Mouse (Mus musculus) ES-E14 (cell line): Measurements from ENCODE around the gene Zmynd19. TPM values are rescaled to one million over a fixed set of nuclear protein-coding genes. Genes with fewer than 3 reads are reported as not detected.
"Not testable (repeated sequence)": the region's sequence is repeated elsewhere in the genome, so short reads cannot be mapped to it uniquely, and the experiment has no call there.

ENCODE experiments used
- DNase-seq: peaks from one replicate; pipeline ENCODE4 v3.0.0-alpha.2; 2013; ENCODE audit warnings: low read depth, low spot score
- H3K27ac ChIP-seq: 2 replicates; pipeline ENCODE4 v1.5.1; 2012; ENCODE audit warnings: low read depth, mild to moderate bottlenecking, low read length, moderate library complexity, mixed read lengths; ENCODE audit not compliant: poor library complexity, insufficient read depth, severe bottlenecking
- H3K36me3 ChIP-seq: 2 replicates; pipeline ENCODE4 v1.6.1; 2012; ENCODE audit warnings: mild to moderate bottlenecking, low read length, moderate library complexity, mixed read lengths; ENCODE audit not compliant: control insufficient read depth, poor library complexity, insufficient read depth, severe bottlenecking
- H3K4me1 ChIP-seq, 2 experiments: fragments of 150-350 bp in 1 of 2; sonication (generic) in 1 of 2; 2 replicates each; pipeline ENCODE4 v1.6.1; 2012; ENCODE audit warnings: low read length in 2 of 2, mild to moderate bottlenecking in 1 of 2, mixed read lengths in 1 of 2; ENCODE audit not compliant: control insufficient read depth in 2 of 2, insufficient read depth in 2 of 2, poor library complexity in 1 of 2
- H3K4me3 ChIP-seq, 2 experiments: fragments of 150-350 bp in 1 of 2; sonication (generic) in 1 of 2; 2 replicates each; pipeline ENCODE4 v1.5.1; 2012; ENCODE audit warnings: low read length in 2 of 2, low read depth in 1 of 2, mild to moderate bottlenecking in 1 of 2, mixed read lengths in 1 of 2; ENCODE audit not compliant: insufficient read depth in 1 of 2, poor library complexity in 1 of 2, severe bottlenecking in 1 of 2
- H3K9ac ChIP-seq: 2 replicates; pipeline ENCODE4 v1.6.1; 2012; ENCODE audit warnings: low read depth, mild to moderate bottlenecking, low read length, mixed read lengths; ENCODE audit not compliant: poor library complexity, insufficient read depth, severe bottlenecking
- H3K9me3 ChIP-seq: fragments of 150-350 bp; sonication (generic); 2 replicates; pipeline ENCODE4 v1.6.1; 2012; ENCODE audit warnings: low read depth, mild to moderate bottlenecking, low read length; ENCODE audit not compliant: control insufficient read depth, insufficient read depth
- CHD2 ChIP-seq: IDR thresholded peaks from 2 replicates; pipeline ENCODE4 v1.6.1; 2014; ENCODE audit warnings: mild to moderate bottlenecking, low read depth, low read length, inconsistent platforms
- HCFC1 ChIP-seq: IDR thresholded peaks from 2 replicates; pipeline ENCODE4 v1.6.1; 2012; ENCODE audit warnings: low read length, inconsistent platforms, borderline replicate concordance; ENCODE audit not compliant: insufficient read depth
- MAFK ChIP-seq: IDR thresholded peaks from 2 replicates; pipeline ENCODE4 v1.6.1; 2014; ENCODE audit warnings: mild to moderate bottlenecking, low read depth, low read length, inconsistent platforms; ENCODE audit not compliant: insufficient read depth
- ZC3H11A ChIP-seq: IDR thresholded peaks from 2 replicates; pipeline ENCODE4 v1.6.1; 2012; ENCODE audit warnings: low read depth, mild to moderate bottlenecking, inconsistent platforms, low read length, borderline replicate concordance
- ZNF384 ChIP-seq: IDR thresholded peaks from 2 replicates; pipeline ENCODE4 v1.6.1; 2012; ENCODE audit warnings: low read depth, low read length, inconsistent platforms
- in situ Hi-C, 2 experiments: fragments of 600-800 bp; cut with MboI; formaldehyde crosslinking; loops; one replicate each; pipeline ENCODE4 v1.15.1; 2025; ENCODE audit warnings: low sequenced_read_pairs in 2 of 2, inconsistent platforms in 1 of 2; ENCODE audit not compliant: unreplicated experiment in 2 of 2
- total RNA-seq: library from RNA; depleted of rRNA; stranded (reverse); fragments of 300-350 nt; gene quantifications from 2 replicates; pipeline ENCODE4 v1.2.3, GENCODE M21; 2012

Zmynd19 gene
- total RNA-seq, 1 experiment, result 50.2 TPM

DNA sequence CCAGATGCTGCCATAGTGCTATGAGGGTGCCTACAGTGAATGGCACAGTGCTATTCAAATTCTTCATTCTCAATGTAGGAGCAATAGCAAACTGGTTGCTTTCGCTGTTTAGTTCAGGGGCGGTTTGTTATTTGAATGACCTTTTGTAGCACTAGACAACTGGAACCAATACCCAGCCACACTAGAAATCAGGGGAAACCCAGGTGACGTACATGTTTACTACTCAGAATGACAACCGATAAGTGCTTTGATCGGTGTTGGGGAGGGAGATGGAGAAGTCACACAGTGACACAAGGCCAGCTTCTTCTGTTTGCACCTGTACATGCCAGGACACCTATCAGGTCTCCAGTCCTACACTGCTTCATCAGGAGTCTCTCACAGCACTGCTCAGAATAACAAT lies 20.0 kb upstream of the Zmynd19 start:
- in situ Hi-C loops, result no loop called here
- H3K36me3 ChIP-seq, result peaks cover 4% of the 10 kb centered on the region; the same call in 1 of the 2 replicates
- no peak for DNase-seq
- no peak for TF ChIP-seq HCFC1
- H3K9ac ChIP-seq, result no peak overlapping the region
- H3K9me3 ChIP-seq, result no peaks in the 10 kb centered on the region
- peaks cover 1 to 12% of the 10 kb centered on the region in 2 experiments; a peak in 1 of 4 replicates for H3K4me1 ChIP-seq
- H3K4me3 ChIP-seq, result no peak overlapping the region
- H3K27ac ChIP-seq, result no peak overlapping the region; the same call in 1 of the 2 replicates

DNA sequence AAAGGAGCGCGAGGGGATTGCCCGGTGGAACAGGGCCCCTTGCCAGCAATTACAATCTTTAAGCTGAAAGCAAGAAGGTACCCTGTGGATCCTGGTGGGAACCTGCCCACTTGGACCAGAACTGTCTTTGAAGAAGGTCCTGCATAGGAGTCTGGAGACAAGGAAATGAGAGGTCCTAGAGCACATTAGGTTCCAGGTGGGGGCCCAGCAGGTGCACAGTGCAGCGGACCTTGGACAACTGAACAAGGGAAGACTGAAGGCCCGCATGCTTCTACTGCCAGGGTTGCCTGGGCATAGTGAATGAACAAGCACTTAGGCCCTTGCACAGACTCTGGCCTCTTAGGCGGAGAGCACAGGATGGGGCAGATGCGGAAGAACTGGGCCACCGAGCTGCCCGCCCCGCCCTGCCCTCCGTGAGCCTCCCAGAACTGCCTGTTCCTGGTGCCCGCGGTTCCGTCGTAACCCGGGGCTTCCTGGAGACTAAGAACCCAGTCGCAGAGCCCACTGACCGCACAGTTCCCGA lies 15.1 kb upstream of the Zmynd19 start:
- Histone ChIP-seq H3K36me3 (no peaks in the 10 kb centered on the region), H3K9me3 (no peaks in the 10 kb centered on the region), H3K9ac (peak overlapping the region; percentile 90), H3K27ac (peak overlapping the region; percentile 31; the same call in 1 of the 2 replicates), H3K4me3 (peak overlapping the region; percentile 89 to 90), H3K4me1 (peaks cover 0 to 5% of the 10 kb centered on the region in 2 experiments; a peak in 1 of 4 replicates)
- in situ Hi-C loops, result no loop called here
- TF ChIP-seq ZC3H11A (no peak), ZNF384 (no peak), CHD2 (no peak), MAFK (no peak), HCFC1 (no peak)
- DNase-seq, result no peak

GRCm38 (mm10) chr2:24935057-24935796 lies 14.4 kb upstream of the Zmynd19 start, which contains the start of gene Arrdc1:
Arrdc1 (minus strand) TSS chr2:24935252.
- DNase-seq, result peak; percentile 98
- Histone ChIP-seq H3K27ac (peak within 1 kb of the TSS; percentile 49), H3K36me3 (no peaks in the 10 kb centered on the region), H3K9ac (peak within 1 kb of the TSS; percentile 90), H3K9me3 (no peaks in the 10 kb centered on the region), H3K4me1 (no peaks in the 10 kb centered on the region), H3K4me3 (peak within 1 kb of the TSS; percentile 89 to 90)
- in situ Hi-C loops, result no loop called here
- TF ChIP-seq ZNF384, result no peak
- TF ChIP-seq MAFK, result no peak
- TF ChIP-seq ZC3H11A, result no peak
- no peak for TF ChIP-seq CHD2
- no peak; the same call in 1 of the 2 replicates for TF ChIP-seq HCFC1

DNA sequence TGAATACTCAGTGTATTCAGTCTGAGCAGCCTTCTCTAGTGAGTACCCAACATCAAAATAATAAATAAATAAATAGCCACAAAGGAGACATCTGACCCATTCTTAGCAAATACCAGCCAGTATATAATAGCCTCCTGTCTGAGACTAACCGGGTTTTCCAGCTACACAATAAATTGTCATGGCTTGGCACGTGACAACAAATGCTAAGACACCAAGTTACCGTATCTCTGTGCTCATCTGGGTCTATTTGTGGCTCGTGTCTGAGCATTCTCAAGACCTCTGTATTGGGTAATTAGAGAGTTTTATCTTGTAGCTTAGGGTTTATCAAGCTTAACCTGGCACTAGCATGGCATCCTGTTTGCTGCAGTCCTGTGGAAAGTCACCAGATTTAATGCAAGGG lies 7.5 kb upstream of the Zmynd19 start:
- no peak for TF ChIP-seq HCFC1
- no peak for TF ChIP-seq ZC3H11A
- no peak for TF ChIP-seq ZNF384
- no peak for TF ChIP-seq CHD2
- no peak for TF ChIP-seq MAFK
- Histone ChIP-seq H3K27ac (no peak overlapping the region), H3K4me3 (no peak overlapping the region), H3K9me3 (no peaks in the 10 kb centered on the region), H3K9ac (no peak overlapping the region), H3K36me3 (no peaks in the 10 kb centered on the region), H3K4me1 (no peaks in the 10 kb centered on the region)
- DNase-seq, result no peak
- in situ Hi-C loops, result no loop called here

DNA sequence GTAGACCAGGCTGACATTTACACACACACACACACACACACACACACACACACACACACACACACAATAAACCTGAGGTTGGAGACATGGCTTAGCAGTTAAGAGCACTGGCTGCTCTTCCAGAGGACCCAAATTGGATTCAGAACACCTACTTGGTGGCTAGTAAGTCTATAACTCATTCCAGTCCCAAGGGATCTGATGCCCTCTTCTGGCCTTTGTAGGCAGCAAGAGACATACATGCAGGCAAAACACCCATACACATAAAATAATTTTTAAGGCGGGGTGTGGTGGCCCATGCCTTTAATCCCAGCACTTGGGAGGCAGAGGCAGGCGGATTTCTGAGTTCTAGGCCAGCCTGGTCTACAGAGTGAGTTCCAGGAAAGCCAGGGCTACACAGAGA lies 5.3 kb upstream of the Zmynd19 start:
- in situ Hi-C loops, H3K36me3 ChIP-seq, H3K4me1 ChIP-seq, H3K9ac ChIP-seq, DNase-seq, H3K27ac ChIP-seq, H3K9me3 ChIP-seq, H3K4me3 ChIP-seq: not testable (repeated sequence)
